Mouse (Mus musculus): ENCODE data around the gene E2f2. TPM values are rescaled to one million over a fixed set of nuclear protein-coding genes. Genes with fewer than 3 reads are reported as not detected.

The E2f2 gene
- total RNA-seq, 1 experiment from 2014 or later: 7.1 TPM

- no peak for ATAC-seq (replicated peaks in 1 of 2; ENCODE audit: insufficient read depth in 1 of 2, low FRiP score in 2 of 2, low TSS enrichment in 1 of 2, low read depth in 1 of 2, poor library complexity in 2 of 2, severe bottlenecking in 2 of 2)
Measured at GRCm38 (mm10) chr4:136215576-136215975, 43.4 kb downstream of the E2f2 start.

- ATAC-seq (replicated peaks in 1 of 2; ENCODE audit: insufficient read depth in 1 of 2, low FRiP score in 2 of 2, low TSS enrichment in 1 of 2, low read depth in 1 of 2, poor library complexity in 2 of 2, severe bottlenecking in 2 of 2): no peak
Measured at GRCm38 (mm10) chr4:136217063-136217462, 44.9 kb downstream of the E2f2 start.

- 0 out of 4 replicates have a peak, but pooled peaks of 1 of the 2 experiments have one; percentile 12 for ATAC-seq (replicated peaks in 1 of 2; ENCODE audit: insufficient read depth in 1 of 2, low FRiP score in 2 of 2, low TSS enrichment in 1 of 2, low read depth in 1 of 2, poor library complexity in 2 of 2, severe bottlenecking in 2 of 2)
Measured at GRCm38 (mm10) chr4:136218595-136219214, 46.5 kb downstream of the E2f2 start.

- peak in 1 of 2 experiments; percentile 22; a peak in 1 of 4 replicates for ATAC-seq (replicated peaks in 1 of 2; ENCODE audit: insufficient read depth in 1 of 2, low FRiP score in 2 of 2, low TSS enrichment in 1 of 2, low read depth in 1 of 2, poor library complexity in 2 of 2, severe bottlenecking in 2 of 2)
Measured at GRCm38 (mm10) chr4:136220133-136220775, 48.1 kb downstream of the E2f2 start.

GRCm38 (mm10) chr4:136223549-136224239 lies 51.5 kb downstream of the E2f2 start:
- no peak for ATAC-seq (replicated peaks in 1 of 2; ENCODE audit: insufficient read depth in 1 of 2, low FRiP score in 2 of 2, low TSS enrichment in 1 of 2, low read depth in 1 of 2, poor library complexity in 2 of 2, severe bottlenecking in 2 of 2)

GRCm38 (mm10) chr4:136224240-136224559 lies 52.0 kb downstream of the E2f2 start:
- ATAC-seq (replicated peaks in 1 of 2; ENCODE audit: insufficient read depth in 1 of 2, low FRiP score in 2 of 2, low TSS enrichment in 1 of 2, low read depth in 1 of 2, poor library complexity in 2 of 2, severe bottlenecking in 2 of 2): no peak

GRCm38 (mm10) chr4:136224677-136225460 lies 52.7 kb downstream of the E2f2 start:
- no peak for ATAC-seq (replicated peaks in 1 of 2; ENCODE audit: insufficient read depth in 1 of 2, low FRiP score in 2 of 2, low TSS enrichment in 1 of 2, low read depth in 1 of 2, poor library complexity in 2 of 2, severe bottlenecking in 2 of 2)

GRCm38 (mm10) chr4:136227408-136227807 lies 55.2 kb downstream of the E2f2 start:
- ATAC-seq (replicated peaks in 1 of 2; ENCODE audit: insufficient read depth in 1 of 2, low FRiP score in 2 of 2, low TSS enrichment in 1 of 2, low read depth in 1 of 2, poor library complexity in 2 of 2, severe bottlenecking in 2 of 2): no peak

- no peak for ATAC-seq (replicated peaks in 1 of 2; ENCODE audit: insufficient read depth in 1 of 2, low FRiP score in 2 of 2, low TSS enrichment in 1 of 2, low read depth in 1 of 2, poor library complexity in 2 of 2, severe bottlenecking in 2 of 2)
Measured at GRCm38 (mm10) chr4:136228640-136229039, 56.4 kb downstream of the E2f2 start.

- no peak for ATAC-seq (replicated peaks in 1 of 2; ENCODE audit: insufficient read depth in 1 of 2, low FRiP score in 2 of 2, low TSS enrichment in 1 of 2, low read depth in 1 of 2, poor library complexity in 2 of 2, severe bottlenecking in 2 of 2)
Measured at GRCm38 (mm10) chr4:136238669-136239068, 66.5 kb downstream of the E2f2 start.

- ATAC-seq (replicated peaks in 1 of 2; ENCODE audit: insufficient read depth in 1 of 2, low FRiP score in 2 of 2, low TSS enrichment in 1 of 2, low read depth in 1 of 2, poor library complexity in 2 of 2, severe bottlenecking in 2 of 2): no peak
Measured at GRCm38 (mm10) chr4:136239111-136239510, 66.9 kb downstream of the E2f2 start.

- ATAC-seq (replicated peaks in 1 of 2; ENCODE audit: insufficient read depth in 1 of 2, low FRiP score in 2 of 2, low TSS enrichment in 1 of 2, low read depth in 1 of 2, poor library complexity in 2 of 2, severe bottlenecking in 2 of 2): peak; percentile 79 to 86
Measured at GRCm38 (mm10) chr4:136239622-136240021, 67.4 kb downstream of the E2f2 start.

- no peak for ATAC-seq (replicated peaks in 1 of 2; ENCODE audit: insufficient read depth in 1 of 2, low FRiP score in 2 of 2, low TSS enrichment in 1 of 2, low read depth in 1 of 2, poor library complexity in 2 of 2, severe bottlenecking in 2 of 2)
Measured at GRCm38 (mm10) chr4:136240123-136240522, 67.9 kb downstream of the E2f2 start.

GRCm38 (mm10) chr4:136240955-136241354 lies 68.8 kb downstream of the E2f2 start:
- no peak for ATAC-seq (replicated peaks in 1 of 2; ENCODE audit: insufficient read depth in 1 of 2, low FRiP score in 2 of 2, low TSS enrichment in 1 of 2, low read depth in 1 of 2, poor library complexity in 2 of 2, severe bottlenecking in 2 of 2)

GRCm38 (mm10) chr4:136242065-136242703 lies 70.0 kb downstream of the E2f2 start:
- no peak for ATAC-seq (replicated peaks in 1 of 2; ENCODE audit: insufficient read depth in 1 of 2, low FRiP score in 2 of 2, low TSS enrichment in 1 of 2, low read depth in 1 of 2, poor library complexity in 2 of 2, severe bottlenecking in 2 of 2)

GRCm38 (mm10) chr4:136242728-136243127 lies 70.5 kb downstream of the E2f2 start:
- no peak for ATAC-seq (replicated peaks in 1 of 2; ENCODE audit: insufficient read depth in 1 of 2, low FRiP score in 2 of 2, low TSS enrichment in 1 of 2, low read depth in 1 of 2, poor library complexity in 2 of 2, severe bottlenecking in 2 of 2)

GRCm38 (mm10) chr4:136244208-136244607 lies 72.0 kb downstream of the E2f2 start:
- ATAC-seq (replicated peaks in 1 of 2; ENCODE audit: insufficient read depth in 1 of 2, low FRiP score in 2 of 2, low TSS enrichment in 1 of 2, low read depth in 1 of 2, poor library complexity in 2 of 2, severe bottlenecking in 2 of 2): no peak

Measured in hematopoietic stem cell, adult 5-6 weeks (primary cell).